Mouse (Mus musculus): Measurements from ENCODE around the gene Spag9. TPM values are rescaled to one million over a fixed set of nuclear protein-coding genes. Genes with fewer than 3 reads are reported as not detected.

The Spag9 gene
- polyA plus RNA-seq, 1 experiment: 45.7 TPM

DNA sequence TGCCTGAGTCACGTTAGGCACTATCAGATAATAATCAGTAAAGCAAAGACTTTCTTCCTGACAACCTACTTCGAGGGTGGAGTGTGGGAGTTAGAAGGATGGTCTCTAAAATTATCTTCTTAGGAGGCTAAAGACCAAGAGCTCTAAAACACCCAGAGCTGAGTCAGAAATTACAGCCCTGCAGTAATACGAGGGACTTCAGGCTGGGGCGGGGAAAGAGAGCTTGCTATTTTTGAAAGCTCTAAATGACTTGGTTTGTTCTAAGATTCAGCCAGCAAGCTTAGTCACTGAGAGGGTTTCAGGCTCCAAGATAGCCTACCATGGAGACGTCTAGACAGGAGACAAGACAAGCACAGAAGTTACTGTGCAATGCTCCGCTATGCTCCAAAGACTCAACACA lies 30.5 kb upstream of the Spag9 start:
- TF ChIP-seq POLR2A (IDR thresholded peaks at IDR 0.05; ENCODE audit: insufficient read depth, low read length) (no peak), EP300 (IDR thresholded peaks at IDR 0.05; ENCODE audit: insufficient read depth, low read depth, low read length) (no peak), CTCF (IDR thresholded peaks at IDR 0.05; ENCODE audit: low read depth, low read length) (no peak)
- Histone ChIP-seq H3K9me3 (replicated peaks; ENCODE audit: control insufficient read depth, insufficient read depth, low read length, poor library complexity, severe bottlenecking) (no peaks in the 10 kb centered on the region), H3K4me1 (ENCODE audit: control insufficient read depth, insufficient read depth, low read length) (no peaks in the 10 kb centered on the region), H3K27ac (ENCODE audit: insufficient read depth, low read length) (no peak overlapping the region), H3K27me3 (ENCODE audit: control insufficient read depth, insufficient read depth, low read length, poor library complexity, severe bottlenecking) (no peaks in the 10 kb centered on the region), H3K9ac (ENCODE audit: low read depth, poor library complexity, severe bottlenecking) (no peak overlapping the region), H3K36me3 (ENCODE audit: control insufficient read depth, insufficient read depth, low read length, poor library complexity, severe bottlenecking) (peaks cover 47% of the 10 kb centered on the region), H3K4me3 (ENCODE audit: low read depth, low read length) (no peak overlapping the region)

DNA sequence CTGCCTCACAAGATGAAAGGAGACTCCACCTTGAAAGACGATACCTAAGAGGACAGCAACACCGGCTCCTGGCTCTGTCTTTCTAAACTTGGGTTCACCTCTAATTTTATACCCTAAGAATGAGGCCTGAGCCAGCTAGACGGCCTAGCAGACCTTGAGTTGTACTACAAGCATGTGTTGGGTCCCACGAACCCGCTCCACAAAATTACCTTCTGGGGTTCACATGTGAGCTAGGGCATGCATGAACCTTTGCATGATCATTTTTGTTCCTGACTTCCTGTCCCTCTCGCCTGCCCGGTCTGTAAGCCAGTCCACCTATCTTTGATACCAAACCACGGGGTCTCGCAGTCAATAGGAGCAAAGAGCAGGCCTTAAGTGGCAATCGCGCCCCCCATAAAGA lies 28.5 kb upstream of the Spag9 start:
- H3K4me1 ChIP-seq (ENCODE audit: control insufficient read depth, insufficient read depth, low read length): no peaks in the 10 kb centered on the region

DNA sequence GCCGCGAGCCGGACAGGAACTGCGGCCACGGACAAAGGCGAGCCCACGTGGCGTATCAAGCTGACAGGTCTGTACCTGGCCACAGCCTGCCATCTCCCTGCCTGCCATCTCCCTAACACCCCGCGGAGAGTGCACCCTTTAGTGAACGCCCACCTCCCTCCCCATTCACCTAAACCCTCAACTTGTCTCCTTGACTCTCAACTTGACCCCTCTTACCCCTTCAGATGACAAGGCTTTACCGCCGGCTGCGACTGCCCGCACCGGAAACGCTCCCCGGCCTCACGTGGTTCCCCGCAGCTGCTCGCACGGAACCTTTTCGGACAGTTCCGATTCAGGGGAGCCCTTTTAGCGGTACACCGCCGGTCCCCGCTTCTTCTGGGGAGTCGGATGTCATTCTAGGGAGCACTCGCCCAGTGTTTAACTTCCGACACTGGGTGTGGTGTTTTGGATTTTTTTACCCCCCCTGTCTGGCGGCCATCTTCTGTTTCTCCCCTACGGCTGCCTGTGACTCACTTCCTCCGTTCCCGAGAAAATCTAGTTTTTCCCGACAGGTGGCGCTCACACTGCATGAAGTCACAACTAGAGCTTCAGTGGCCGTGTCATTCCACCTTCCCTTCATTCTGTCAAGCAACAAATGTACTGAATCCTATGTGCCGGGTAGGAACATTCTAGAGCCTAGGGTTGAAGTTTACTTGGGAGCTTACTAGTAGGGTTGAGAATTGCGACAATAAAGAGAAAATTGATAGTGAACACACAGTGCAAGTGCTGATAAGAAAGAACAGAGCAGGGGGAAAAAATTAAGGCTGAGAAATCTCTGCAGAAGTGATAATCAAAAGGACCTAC lies 27.7 kb upstream of the Spag9 start, which contains the start of the genes Gm20390 and Nme1:
Gene Gm20390, minus strand, starts transcription at position 289 of the 843 bp plus-strand sequence.
Gene Nme1, minus strand, starts transcription at position 517 of the 843 bp plus-strand sequence.
- Histone ChIP-seq H3K9me3 (replicated peaks; ENCODE audit: control insufficient read depth, insufficient read depth, low read length, poor library complexity, severe bottlenecking) (no peaks in the 10 kb centered on the region), H3K4me1 (ENCODE audit: control insufficient read depth, insufficient read depth, low read length) (peaks cover 2% of the 10 kb centered on the region), H3K27ac (ENCODE audit: insufficient read depth, low read length) (peak within 1 kb of the TSS; percentile 17), H3K9ac (ENCODE audit: low read depth, poor library complexity, severe bottlenecking) (peak within 1 kb of the TSS; percentile 45), H3K27me3 (ENCODE audit: control insufficient read depth, insufficient read depth, low read length, poor library complexity, severe bottlenecking) (no peaks in the 10 kb centered on the region), H3K4me3 (ENCODE audit: low read depth, low read length) (peak within 1 kb of the TSS; percentile 82), H3K36me3 (ENCODE audit: control insufficient read depth, insufficient read depth, low read length, poor library complexity, severe bottlenecking) (peaks cover 23% of the 10 kb centered on the region)
- TF ChIP-seq POLR2A (IDR thresholded peaks at IDR 0.05; ENCODE audit: insufficient read depth, low read length) (no peak), CTCF (IDR thresholded peaks at IDR 0.05; ENCODE audit: low read depth, low read length) (peak; percentile 69), EP300 (IDR thresholded peaks at IDR 0.05; ENCODE audit: insufficient read depth, low read depth, low read length) (peak; percentile 84)

More for the DNA sequence above, 28.5 kb upstream of the Spag9 start:
- Histone ChIP-seq H3K4me3 (ENCODE audit: low read depth, low read length) (peak overlapping the region; percentile 82), H3K9me3 (replicated peaks; ENCODE audit: control insufficient read depth, insufficient read depth, low read length, poor library complexity, severe bottlenecking) (no peaks in the 10 kb centered on the region), H3K27ac (ENCODE audit: insufficient read depth, low read length) (peak overlapping the region; percentile 17), H3K36me3 (ENCODE audit: control insufficient read depth, insufficient read depth, low read length, poor library complexity, severe bottlenecking) (peaks cover 31% of the 10 kb centered on the region), H3K27me3 (ENCODE audit: control insufficient read depth, insufficient read depth, low read length, poor library complexity, severe bottlenecking) (no peaks in the 10 kb centered on the region), H3K9ac (ENCODE audit: low read depth, poor library complexity, severe bottlenecking) (peak overlapping the region; percentile 45)
- TF ChIP-seq CTCF (IDR thresholded peaks at IDR 0.05; ENCODE audit: low read depth, low read length) (no peak), POLR2A (IDR thresholded peaks at IDR 0.05; ENCODE audit: insufficient read depth, low read length) (no peak), EP300 (IDR thresholded peaks at IDR 0.05; ENCODE audit: insufficient read depth, low read depth, low read length) (no peak)

DNA sequence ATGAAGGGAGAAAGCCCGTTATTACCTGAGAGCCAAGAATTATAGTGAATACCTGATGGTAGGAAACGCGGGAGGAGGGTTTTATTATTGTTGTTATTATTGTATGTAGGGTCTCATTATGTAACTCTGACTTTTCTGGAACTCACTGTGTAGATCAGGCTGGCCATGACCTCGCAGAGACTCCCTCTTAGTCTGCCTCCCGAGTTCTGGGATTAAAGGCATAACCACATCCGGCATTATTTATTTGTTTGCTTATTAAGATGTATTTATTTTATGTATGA lies 27.1 kb upstream of the Spag9 start:
- Histone ChIP-seq H3K36me3 (ENCODE audit: control insufficient read depth, insufficient read depth, low read length, poor library complexity, severe bottlenecking) (peaks cover 17% of the 10 kb centered on the region), H3K4me3 (ENCODE audit: low read depth, low read length) (no peak overlapping the region; the same call in 1 of the 2 replicates), H3K9ac (ENCODE audit: low read depth, poor library complexity, severe bottlenecking) (peak overlapping the region; percentile 38; the same call in 1 of the 2 replicates), H3K27me3 (ENCODE audit: control insufficient read depth, insufficient read depth, low read length, poor library complexity, severe bottlenecking) (no peaks in the 10 kb centered on the region), H3K9me3 (replicated peaks; ENCODE audit: control insufficient read depth, insufficient read depth, low read length, poor library complexity, severe bottlenecking) (no peaks in the 10 kb centered on the region), H3K4me1 (ENCODE audit: control insufficient read depth, insufficient read depth, low read length) (peaks cover 2% of the 10 kb centered on the region), H3K27ac (ENCODE audit: insufficient read depth, low read length) (no peak overlapping the region)
- TF ChIP-seq EP300 (IDR thresholded peaks at IDR 0.05; ENCODE audit: insufficient read depth, low read depth, low read length) (no peak), CTCF (IDR thresholded peaks at IDR 0.05; ENCODE audit: low read depth, low read length) (no peak), POLR2A (IDR thresholded peaks at IDR 0.05; ENCODE audit: insufficient read depth, low read length) (no peak)

DNA sequence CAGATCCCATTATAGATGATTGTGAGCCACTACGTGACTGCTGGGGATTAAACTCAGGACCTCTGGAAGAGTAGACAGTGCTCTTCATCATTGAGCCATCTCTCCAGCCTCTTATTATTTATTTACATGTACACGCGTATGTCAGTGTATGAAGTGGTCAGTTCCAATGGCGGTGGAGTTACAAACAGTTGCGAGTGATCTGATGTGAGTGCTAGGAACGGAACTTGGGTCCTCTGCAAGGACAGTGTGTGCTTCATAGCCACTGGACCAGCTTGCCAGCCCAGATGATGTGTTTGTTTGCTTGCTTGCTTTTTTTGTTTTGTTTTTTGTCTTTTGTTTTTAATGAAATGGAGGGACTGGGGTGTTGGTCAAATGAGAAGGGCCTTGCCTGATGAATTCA lies 26.7 kb upstream of the Spag9 start:
- TF ChIP-seq CTCF (IDR thresholded peaks at IDR 0.05; ENCODE audit: low read depth, low read length) (no peak), EP300 (IDR thresholded peaks at IDR 0.05; ENCODE audit: insufficient read depth, low read depth, low read length) (no peak), POLR2A (IDR thresholded peaks at IDR 0.05; ENCODE audit: insufficient read depth, low read length) (no peak)
- Histone ChIP-seq H3K27me3 (ENCODE audit: control insufficient read depth, insufficient read depth, low read length, poor library complexity, severe bottlenecking) (no peaks in the 10 kb centered on the region), H3K4me3 (ENCODE audit: low read depth, low read length) (no peak overlapping the region), H3K27ac (ENCODE audit: insufficient read depth, low read length) (no peak overlapping the region), H3K4me1 (ENCODE audit: control insufficient read depth, insufficient read depth, low read length) (peaks cover 2% of the 10 kb centered on the region), H3K9ac (ENCODE audit: low read depth, poor library complexity, severe bottlenecking) (no peak overlapping the region), H3K36me3 (ENCODE audit: control insufficient read depth, insufficient read depth, low read length, poor library complexity, severe bottlenecking) (peaks cover 14% of the 10 kb centered on the region), H3K9me3 (replicated peaks; ENCODE audit: control insufficient read depth, insufficient read depth, low read length, poor library complexity, severe bottlenecking) (no peaks in the 10 kb centered on the region)

DNA sequence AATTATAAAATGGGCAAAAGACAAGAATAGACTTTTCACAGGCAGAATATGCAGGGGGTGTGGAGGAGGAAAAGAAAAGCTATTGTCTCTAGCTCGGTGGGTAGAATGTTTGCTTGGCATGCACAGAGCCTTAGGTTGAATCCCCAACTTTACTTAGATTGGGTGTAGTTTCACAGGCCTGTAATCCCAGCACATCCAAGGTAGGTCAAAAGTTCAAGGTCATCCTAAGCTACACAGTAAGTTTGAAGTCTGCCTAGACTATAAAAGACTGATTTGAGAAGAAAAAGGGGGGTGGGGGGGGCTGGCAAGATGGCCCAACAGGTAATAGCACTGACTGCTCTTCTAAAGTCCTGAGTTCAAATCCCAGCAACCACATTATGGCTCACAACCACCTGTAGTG lies 26.1 kb upstream of the Spag9 start:
- no peak overlapping the region for H3K4me3 ChIP-seq (ENCODE audit: low read depth, low read length)
- no peak overlapping the region for H3K27ac ChIP-seq (ENCODE audit: insufficient read depth, low read length)
- no peak overlapping the region for H3K9ac ChIP-seq (ENCODE audit: low read depth, poor library complexity, severe bottlenecking)
- no peaks in the 10 kb centered on the region for H3K27me3 ChIP-seq (ENCODE audit: control insufficient read depth, insufficient read depth, low read length, poor library complexity, severe bottlenecking)
- peaks cover 4% of the 10 kb centered on the region for H3K4me1 ChIP-seq (ENCODE audit: control insufficient read depth, insufficient read depth, low read length)
- peaks cover 8% of the 10 kb centered on the region for H3K36me3 ChIP-seq (ENCODE audit: control insufficient read depth, insufficient read depth, low read length, poor library complexity, severe bottlenecking)
- no peaks in the 10 kb centered on the region for H3K9me3 ChIP-seq (replicated peaks; ENCODE audit: control insufficient read depth, insufficient read depth, low read length, poor library complexity, severe bottlenecking)
- TF ChIP-seq POLR2A (IDR thresholded peaks at IDR 0.05; ENCODE audit: insufficient read depth, low read length): no peak
- TF ChIP-seq EP300 (IDR thresholded peaks at IDR 0.05; ENCODE audit: insufficient read depth, low read depth, low read length): no peak
- no peak for TF ChIP-seq CTCF (IDR thresholded peaks at IDR 0.05; ENCODE audit: low read depth, low read length)

Measured in ES-Bruce4 (cell line).